Mouse (Mus musculus) lung, postnatal 36 days (tissue): ENCODE measurements around the gene Pkp1.

ENCODE experiments used
- DNase-seq: peaks from one replicate; pipeline ENCODE4 v3.0.0; 2022; ENCODE audit warnings: mixed read lengths

Gene Pkp1

GRCm38 (mm10) chr1:135854591-135855343 is 64.2 kb downstream of the Pkp1 start:
- DNase-seq, result no peak

- no peak for DNase-seq
These were observed 65.8 kb downstream of the Pkp1 start for GRCm38 (mm10) chr1:135853200-135853599.

DNA sequence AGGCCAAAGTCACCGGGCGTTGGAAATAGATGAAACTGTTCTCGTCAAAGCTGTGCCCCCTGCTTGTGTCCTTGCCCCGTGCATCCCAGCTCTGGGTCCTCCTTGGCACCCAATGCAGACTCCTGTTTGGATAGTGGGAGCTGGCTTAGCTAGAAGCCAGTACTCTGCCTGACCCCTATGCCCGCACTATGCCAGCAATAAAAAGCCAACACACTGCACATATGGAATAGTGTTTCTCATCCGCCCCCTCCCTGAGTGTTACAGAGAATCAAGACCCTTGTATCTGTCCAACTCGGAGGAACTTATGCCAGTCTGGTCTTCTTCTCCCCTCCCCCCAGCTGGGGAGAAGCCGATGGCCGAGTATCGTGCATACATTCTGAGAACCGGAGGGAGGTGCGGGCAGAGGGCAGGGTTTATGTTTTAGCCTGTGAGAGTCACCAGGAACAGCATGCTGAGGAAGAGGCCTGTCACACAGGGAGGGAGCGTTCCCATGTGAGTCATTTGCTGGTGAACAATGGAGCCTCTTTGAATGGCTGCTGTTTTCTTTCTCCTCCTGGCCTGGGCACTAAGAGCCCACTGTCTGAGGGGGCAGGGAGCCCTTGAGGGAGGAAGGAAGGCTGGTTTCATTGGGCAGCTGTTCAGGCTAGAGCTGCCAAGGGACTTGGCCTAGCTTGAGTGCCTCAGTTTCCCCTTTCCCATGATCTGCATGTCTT is 66.8 kb downstream of the Pkp1 start:
- DNase-seq, result no peak

DNA sequence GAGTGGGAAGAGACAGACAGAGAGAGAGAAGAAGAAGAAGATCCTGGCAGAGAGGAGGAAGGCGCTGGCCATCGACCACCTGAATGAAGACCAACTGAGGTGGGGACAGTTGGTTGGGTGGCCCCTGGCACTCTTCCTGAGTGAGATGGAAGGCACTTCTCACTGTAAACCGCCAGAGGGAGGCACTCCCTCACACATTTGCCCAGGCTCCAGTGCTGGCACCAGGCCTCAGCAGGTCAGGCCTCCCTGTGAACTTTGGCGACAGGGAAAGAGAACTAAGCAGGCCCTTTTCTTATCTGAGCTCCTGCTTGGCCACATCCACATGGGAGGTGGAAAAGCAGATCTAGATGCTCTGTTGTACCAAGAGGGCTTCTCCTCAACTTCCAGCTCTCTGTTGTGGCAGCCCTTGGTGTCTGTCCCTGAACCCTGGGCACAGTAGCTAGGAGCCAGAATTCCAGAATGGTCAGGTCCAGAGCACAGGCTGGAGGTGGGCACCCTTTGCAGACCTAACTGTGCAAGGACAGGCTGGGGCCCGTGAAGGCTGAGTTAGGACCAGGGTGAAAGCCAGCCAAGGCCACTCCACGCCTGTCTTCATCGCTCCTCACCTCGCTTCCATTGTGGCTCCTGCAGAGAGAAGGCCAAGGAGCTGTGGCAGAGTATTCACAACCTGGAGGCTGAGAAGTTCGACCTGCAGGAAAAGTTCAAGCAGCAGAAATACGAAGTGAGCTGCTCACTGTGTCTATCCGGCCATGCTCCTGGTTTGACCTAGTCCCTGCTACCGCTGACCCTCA is 68.1 kb downstream of the Pkp1 start:
- peak; percentile 46 for DNase-seq

DNA sequence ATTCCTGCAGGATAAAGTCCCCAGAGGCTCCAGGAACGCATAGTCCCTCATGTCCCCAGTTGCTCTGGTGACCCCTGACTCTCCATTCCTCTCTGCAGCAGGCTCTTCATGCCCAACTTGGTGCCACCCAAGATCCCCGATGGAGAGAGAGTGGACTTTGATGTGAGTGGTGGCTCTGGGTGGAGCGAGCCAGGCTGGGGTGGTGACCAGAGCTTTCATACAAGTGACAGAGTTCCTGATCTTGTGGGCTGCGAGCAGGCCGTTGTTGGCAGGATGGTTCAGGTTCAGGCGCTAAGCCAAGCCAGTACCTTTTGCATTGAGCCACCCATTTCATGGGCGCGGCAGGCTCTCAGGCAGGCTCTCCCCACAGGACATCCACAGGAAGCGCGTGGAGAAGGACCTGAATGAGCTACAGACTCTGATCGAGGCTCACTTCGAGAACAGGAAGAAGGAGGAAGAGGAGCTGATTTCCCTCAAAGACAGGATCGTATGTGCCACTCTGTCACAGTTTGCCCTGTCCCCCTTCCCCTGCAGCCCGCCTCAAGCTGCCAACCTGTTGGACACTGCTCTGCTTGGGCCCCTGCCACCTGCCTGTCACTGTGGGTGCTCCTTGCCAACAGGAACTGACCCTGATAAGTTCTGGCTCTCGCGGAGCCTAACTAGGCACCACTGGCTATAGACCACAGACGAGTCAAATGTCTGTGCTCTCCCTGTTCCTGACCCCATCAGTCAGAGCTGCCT is 71.2 kb downstream of the Pkp1 start:
- no peak for DNase-seq

DNA sequence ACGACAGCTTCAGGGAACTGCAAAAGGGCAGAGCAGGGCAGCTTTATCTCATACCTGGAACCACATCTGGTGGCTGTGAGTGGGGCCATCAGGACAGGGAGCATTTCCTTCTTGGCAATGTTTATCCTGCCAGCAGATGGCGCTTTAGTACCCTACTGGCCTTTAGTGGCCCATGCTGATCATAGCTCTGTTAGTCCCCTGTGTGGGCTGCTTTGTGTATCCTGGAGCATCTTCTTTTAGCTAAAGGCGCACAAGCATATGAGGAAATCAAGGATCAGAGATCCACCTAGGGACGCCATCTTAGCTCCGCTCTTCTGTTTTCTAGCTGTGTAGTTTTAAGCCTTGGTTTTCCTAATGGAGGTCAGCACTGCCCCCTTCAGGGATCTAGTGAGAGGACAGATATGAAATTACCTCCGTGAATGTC is 71.9 kb downstream of the Pkp1 start:
- peak; percentile 72 for DNase-seq

GRCm38 (mm10) chr1:135846632-135847031 is 72.4 kb downstream of the Pkp1 start:
- no peak for DNase-seq

GRCm38 (mm10) chr1:135844481-135844880 is 74.5 kb downstream of the Pkp1 start:
- peak; percentile 74 for DNase-seq

GRCm38 (mm10) chr1:135843519-135844262 is 75.3 kb downstream of the Pkp1 start:
- DNase-seq, result no peak

DNA sequence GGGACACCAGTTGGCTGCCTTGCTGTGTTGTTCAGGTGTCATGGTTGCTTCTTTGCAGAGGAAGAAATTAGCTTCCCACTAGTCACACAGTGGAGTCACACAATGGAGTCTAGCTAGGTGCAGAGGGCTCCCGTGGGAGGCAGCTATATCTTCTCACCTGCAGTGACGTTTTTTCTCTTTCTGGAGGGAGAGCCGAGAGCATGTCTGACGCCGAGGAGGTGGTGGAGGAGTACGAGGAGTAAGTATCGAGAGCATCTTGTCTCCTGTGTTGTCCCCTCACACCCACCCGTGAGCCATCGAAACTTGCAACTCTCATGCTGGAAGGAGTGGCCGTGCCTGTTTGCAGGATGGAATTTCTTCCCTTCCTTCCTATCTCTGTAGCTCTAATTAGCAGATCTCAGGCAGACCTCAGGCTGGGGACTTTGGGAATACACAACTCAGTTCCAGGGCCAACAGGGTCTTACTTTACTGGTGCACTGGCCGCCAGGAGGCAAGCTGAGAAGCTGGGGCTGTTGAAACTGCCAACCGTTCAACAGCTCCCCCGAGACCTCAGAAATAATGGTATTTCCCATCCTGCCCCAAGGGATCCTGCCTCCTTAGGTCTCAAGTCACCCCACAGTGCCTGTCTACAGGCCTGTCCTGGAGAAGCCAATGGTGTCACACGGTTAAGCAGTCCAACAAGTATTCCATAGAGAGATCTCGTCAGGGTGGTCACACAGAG is 78.2 kb downstream of the Pkp1 start:
- DNase-seq, result no peak

- no peak for DNase-seq
These were observed 79.9 kb downstream of the Pkp1 start for GRCm38 (mm10) chr1:135839065-135839464.

DNA sequence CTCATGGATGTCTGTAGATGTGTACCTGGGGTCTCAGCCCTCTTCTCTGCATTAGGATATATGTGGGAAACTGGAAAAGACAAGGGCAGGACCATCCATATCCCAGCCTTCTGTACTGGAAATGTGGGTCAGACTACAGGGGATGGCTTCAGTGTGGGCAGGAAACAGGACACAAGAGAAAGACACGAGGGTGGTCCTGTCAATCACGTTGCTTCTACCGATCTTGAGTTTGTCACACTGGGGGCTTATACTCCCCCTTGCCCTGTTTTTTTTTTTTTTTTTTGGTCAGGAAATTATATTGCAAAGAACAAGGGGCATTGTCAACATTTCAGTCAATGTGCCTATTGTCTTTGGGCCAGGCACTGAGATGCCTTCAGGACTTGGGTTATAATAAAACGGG is 80.4 kb downstream of the Pkp1 start:
- DNase-seq, result no peak

- DNase-seq, result no peak
These were observed 83.1 kb downstream of the Pkp1 start, which contains the start of gene Tnnt2 for GRCm38 (mm10) chr1:135835716-135836483. Tnnt2 (plus strand) TSS chr1:135836354.

- DNase-seq, result no peak
These were observed 84.0 kb downstream of the Pkp1 start for GRCm38 (mm10) chr1:135834983-135835382.

DNA sequence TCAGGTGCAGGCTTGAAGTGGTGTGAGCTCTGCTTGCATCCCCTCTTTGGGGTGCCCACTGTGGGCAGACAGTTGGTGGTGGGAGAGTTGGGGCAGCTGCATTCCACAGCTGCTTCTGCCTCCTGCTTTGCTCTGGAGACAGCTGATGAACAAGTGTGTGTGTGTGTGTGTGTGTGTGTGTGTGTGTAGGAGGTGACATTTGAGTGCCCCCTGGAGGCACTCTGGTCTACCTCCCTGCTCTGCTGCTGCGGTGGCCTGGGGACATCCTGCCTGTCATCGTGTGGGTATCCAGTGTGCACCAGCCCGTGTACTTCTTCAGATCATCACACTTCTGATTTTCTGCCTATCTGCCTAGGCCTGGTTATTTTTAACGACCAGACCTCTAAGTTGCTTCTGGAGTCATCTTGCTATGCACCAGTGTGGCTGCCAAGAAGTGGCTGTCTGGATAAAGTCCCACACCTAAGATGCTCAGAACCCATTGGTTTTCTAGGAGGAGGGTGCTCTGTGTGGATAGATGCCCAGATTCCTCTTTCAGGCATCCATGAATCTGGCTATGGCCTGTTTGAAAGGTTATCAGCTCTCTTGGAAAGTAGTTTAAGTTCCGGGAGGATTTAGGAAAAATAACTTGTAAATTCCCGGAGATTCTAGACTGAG is 84.7 kb downstream of the Pkp1 start:
- DNase-seq, result no peak

DNA sequence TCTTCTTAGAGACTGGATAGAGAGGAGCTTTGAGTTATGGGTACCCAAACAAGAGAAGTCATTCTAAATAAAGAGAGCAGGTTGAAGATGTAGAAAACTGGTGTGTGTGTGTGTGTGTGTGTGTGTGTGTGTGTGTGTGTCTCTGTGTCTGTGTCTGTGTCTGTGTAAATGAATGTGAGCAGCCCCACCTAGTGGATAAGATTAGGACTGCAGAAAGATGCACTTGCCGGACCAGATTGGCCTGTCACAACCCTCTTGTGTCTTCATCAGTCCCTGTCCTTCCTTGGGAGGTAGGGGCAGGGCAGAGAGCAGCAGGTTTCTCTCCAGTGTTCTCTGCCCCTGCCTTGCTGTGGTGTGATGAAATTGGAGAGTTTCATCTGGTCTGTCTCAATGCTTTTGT is 90.1 kb downstream of the Pkp1 start:
- DNase-seq, result peak; percentile 76

- DNase-seq, result no peak
These were observed 97.2 kb downstream of the Pkp1 start for GRCm38 (mm10) chr1:135821780-135822179.
